Mouse (Mus musculus) heart, adult 2 months (tissue): ENCODE results near the gene Mogat2.

Experiments
- CTCF ChIP-seq: fragments of 200-600 bp; IDR thresholded peaks from 2 replicates; pipeline ENCODE4 v1.8.1; 2022; ENCODE audit warnings: antibody characterized with exemption, mild to moderate bottlenecking, moderate library complexity
- EP300 ChIP-seq: fragments of 200-500 bp; IDR thresholded peaks from 2 replicates; pipeline ENCODE4 v1.6.1; 2011; ENCODE audit warnings: low read depth, low read length, control low read depth; ENCODE audit not compliant: insufficient read depth
- POLR2A ChIP-seq: fragments of 200-500 bp; IDR thresholded peaks from 2 replicates; pipeline ENCODE4 v1.6.1; 2011; ENCODE audit warnings: mild to moderate bottlenecking, low read depth, low read length, control low read depth; ENCODE audit not compliant: insufficient read depth

DNA sequence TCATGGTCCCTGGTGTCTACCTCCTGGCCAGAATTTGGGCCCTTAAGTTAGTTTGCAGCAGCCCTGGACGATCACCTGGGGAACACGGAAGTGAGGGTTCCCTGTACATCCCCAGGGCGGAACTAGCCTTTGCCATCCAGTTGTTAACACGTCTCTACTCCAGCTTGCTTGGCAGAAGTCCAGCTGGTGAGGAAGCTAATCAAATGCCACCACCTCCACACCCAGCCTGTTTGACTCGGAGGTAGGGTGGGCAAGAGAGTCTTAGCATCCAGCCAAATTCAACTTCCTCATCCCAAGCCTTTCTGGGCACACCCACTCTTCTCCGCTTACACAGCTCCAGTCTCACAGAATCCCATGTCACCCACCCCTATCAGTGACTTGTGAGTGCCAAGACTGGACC, 65.5 kb downstream of the Mogat2 start:
- no peak for TF ChIP-seq EP300
- TF ChIP-seq POLR2A = no peak
- TF ChIP-seq CTCF = no peak
